Mouse (Mus musculus): ENCODE data around the gene Arhgef3. TPM values are rescaled to one million over a fixed set of nuclear protein-coding genes. Genes with fewer than 3 reads are reported as not detected.

The Arhgef3 gene
- total and polyA plus RNA-seq, 3 experiments: 6.7 to 15.2 (median 11.9) TPM

DNA sequence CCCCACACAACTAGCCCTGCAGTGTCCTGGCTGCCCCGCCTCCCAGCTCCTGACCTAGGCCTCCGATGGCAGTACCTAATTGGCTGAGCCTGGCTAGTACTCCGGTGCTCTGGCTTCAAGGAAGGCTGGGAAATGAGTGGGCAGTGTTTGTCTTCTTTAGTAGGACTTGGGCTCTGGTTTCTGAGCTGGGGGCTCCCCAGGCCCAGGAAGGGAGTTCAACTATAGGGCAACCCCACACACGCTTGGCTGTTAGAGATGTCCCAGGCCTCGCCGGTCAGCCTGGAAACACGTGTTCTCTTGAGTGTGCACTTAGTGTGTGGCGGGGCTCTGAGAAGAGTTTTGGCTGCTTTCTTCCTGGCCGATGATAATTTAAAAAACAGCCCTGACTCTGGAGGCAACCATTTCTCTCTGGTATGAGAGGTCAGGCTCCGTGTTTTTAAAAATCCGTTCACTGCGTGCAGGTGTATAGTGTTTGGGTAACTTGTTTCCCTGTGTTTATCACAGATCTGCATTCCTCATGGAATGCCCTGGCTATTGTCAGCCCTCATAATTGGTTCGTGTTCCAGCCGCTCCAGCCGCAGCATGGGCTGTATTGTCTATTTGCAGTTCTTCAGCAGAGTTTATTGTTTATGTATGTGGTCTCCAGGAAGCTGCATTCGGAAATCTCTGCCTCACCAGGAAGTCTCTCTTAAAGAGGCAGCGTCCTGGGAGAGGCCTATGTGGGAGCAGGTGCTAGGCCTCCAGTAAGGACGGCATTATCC, 115.7 kb downstream of the Arhgef3 start:
- no peak for ATAC-seq (ENCODE audit: extremely low read depth, insufficient number of reproducible peaks, low FRiP score, poor library complexity, severe bottlenecking)
- no peaks in the 10 kb centered on the region for H3K36me3 ChIP-seq (replicated peaks)
- H3K4me1 ChIP-seq (ENCODE audit: insufficient read depth, low read depth, low read length): no peaks in the 10 kb centered on the region
- DNase-seq (ENCODE audit: low spot score): no peak
- no peak overlapping the region for H3K4me3 ChIP-seq (ENCODE audit: low read depth, low read length)
- TF ChIP-seq POLR2AphosphoS5 (IDR thresholded peaks at IDR 0.05; ENCODE audit: insufficient replicate concordance, low read depth, low read length) (no peak), GATA1 (IDR thresholded peaks at IDR 0.05; ENCODE audit: borderline replicate concordance, low read length) (no peak), GATA2 (IDR thresholded peaks at IDR 0.05; ENCODE audit: borderline replicate concordance, low read depth, low read length) (no peak), CTCF (IDR thresholded peaks at IDR 0.05; ENCODE audit: low read depth, low read length) (no peak), TAL1 (conservative IDR thresholded peaks at IDR 0.05; ENCODE audit: low read depth, low read length) (no peak)
- H3K27me3 ChIP-seq (ENCODE audit: insufficient read depth, low read length): no peaks in the 10 kb centered on the region
- H3K9me3 ChIP-seq (replicated peaks): no peaks in the 10 kb centered on the region

DNA sequence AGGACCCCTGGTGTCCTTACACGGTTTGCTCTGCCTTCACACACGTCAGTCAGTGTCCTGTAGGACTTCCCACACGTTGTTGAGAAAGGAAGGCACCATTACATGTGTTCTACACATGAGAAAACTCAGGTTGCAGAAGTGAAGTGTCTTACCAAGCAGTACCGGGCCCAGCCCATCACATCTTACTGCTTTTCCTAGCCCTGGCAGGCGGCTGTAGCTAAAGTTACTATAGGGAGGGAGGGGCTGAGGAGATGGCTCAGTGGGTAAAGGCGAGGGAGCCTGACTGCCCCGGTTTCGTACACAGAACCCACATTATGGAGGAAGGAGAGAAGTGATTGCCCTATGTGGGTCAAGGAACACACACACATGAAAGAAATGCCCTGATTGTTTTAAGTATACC, 116.8 kb downstream of the Arhgef3 start:
- Histone ChIP-seq H3K4me1 (ENCODE audit: insufficient read depth, low read depth, low read length) (no peaks in the 10 kb centered on the region), H3K27me3 (ENCODE audit: insufficient read depth, low read length) (no peaks in the 10 kb centered on the region), H3K4me3 (ENCODE audit: low read depth, low read length) (no peak overlapping the region), H3K9me3 (replicated peaks) (no peaks in the 10 kb centered on the region), H3K36me3 (replicated peaks) (no peaks in the 10 kb centered on the region)
- TF ChIP-seq GATA1 (IDR thresholded peaks at IDR 0.05; ENCODE audit: borderline replicate concordance, low read length): no peak
- no peak for TF ChIP-seq POLR2AphosphoS5 (IDR thresholded peaks at IDR 0.05; ENCODE audit: insufficient replicate concordance, low read depth, low read length)
- no peak for TF ChIP-seq CTCF (IDR thresholded peaks at IDR 0.05; ENCODE audit: low read depth, low read length)
- TF ChIP-seq TAL1 (conservative IDR thresholded peaks at IDR 0.05; ENCODE audit: low read depth, low read length): no peak
- TF ChIP-seq GATA2 (IDR thresholded peaks at IDR 0.05; ENCODE audit: borderline replicate concordance, low read depth, low read length): no peak
- ATAC-seq (ENCODE audit: extremely low read depth, insufficient number of reproducible peaks, low FRiP score, poor library complexity, severe bottlenecking) (no peak), DNase-seq (ENCODE audit: low spot score) (no peak)

DNA sequence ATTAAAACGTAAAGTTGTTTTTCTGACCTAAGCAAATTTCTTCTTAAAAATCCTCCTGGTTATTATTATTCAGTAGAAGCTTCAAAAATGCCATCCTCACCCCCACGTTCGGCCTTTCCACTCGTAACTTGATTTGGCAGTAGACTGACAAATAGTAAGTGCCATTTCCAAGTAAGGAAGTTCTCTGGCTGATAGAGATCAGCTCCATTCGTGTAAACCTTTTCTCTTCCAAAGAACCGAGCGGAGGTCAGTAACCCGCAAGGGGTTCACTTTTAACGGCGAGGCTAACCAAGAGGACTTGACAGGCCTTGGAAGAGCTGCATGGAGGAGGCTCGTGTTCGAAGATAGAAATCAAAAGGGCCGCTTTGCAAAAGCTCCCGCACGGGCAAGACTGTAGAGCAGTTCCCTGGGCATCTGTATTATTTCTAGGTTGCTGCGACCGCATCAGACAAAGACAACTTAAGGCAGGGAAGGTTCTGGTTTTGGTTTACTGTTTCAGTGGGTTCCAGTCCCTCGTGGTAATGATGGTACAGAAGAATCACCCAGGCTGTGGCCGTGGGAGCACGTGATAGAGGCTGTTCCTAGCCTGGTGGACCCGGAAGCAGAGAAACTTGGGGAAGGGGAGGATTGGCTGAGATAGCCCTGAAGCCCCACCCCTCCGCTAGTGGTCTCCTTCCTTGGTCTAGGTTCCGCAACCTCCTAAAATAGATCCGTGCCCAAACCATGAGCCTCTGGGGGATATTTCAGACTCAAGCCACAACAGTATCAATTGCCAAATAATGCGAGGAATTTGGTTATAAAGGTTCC, 117.5 kb downstream of the Arhgef3 start:
- no peaks in the 10 kb centered on the region for H3K36me3 ChIP-seq (replicated peaks)
- DNase-seq (ENCODE audit: low spot score): no peak
- TF ChIP-seq TAL1 (conservative IDR thresholded peaks at IDR 0.05; ENCODE audit: low read depth, low read length) (no peak), GATA2 (IDR thresholded peaks at IDR 0.05; ENCODE audit: borderline replicate concordance, low read depth, low read length) (no peak), CTCF (IDR thresholded peaks at IDR 0.05; ENCODE audit: low read depth, low read length) (no peak), POLR2AphosphoS5 (IDR thresholded peaks at IDR 0.05; ENCODE audit: insufficient replicate concordance, low read depth, low read length) (no peak), GATA1 (IDR thresholded peaks at IDR 0.05; ENCODE audit: borderline replicate concordance, low read length) (no peak)
- no peak for ATAC-seq (ENCODE audit: extremely low read depth, insufficient number of reproducible peaks, low FRiP score, poor library complexity, severe bottlenecking)
- H3K9me3 ChIP-seq (replicated peaks): no peaks in the 10 kb centered on the region
- H3K27me3 ChIP-seq (ENCODE audit: insufficient read depth, low read length): no peaks in the 10 kb centered on the region
- no peaks in the 10 kb centered on the region for H3K4me1 ChIP-seq (ENCODE audit: insufficient read depth, low read depth, low read length)
- H3K4me3 ChIP-seq (ENCODE audit: low read depth, low read length): no peak overlapping the region

DNA sequence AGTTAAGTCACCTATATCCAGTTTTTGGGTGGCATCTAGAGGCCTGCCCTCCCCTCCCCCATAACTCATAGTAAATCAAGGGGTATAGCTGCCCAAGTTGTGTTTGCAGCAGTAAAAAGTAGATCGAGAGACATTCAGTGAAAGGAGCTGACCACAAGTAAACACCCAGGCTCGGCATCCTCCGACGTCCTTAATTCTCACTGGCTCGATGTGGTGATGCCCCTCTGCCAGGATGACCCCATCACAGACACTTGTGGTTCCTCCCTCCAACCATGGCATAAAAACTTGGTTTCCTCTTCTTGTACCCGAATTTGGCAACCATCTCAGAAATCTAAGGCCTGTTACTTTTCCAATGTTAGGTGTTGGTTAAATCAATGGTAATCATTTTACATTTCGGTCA, 118.4 kb downstream of the Arhgef3 start:
- ATAC-seq (ENCODE audit: extremely low read depth, insufficient number of reproducible peaks, low FRiP score, poor library complexity, severe bottlenecking) (no peak), DNase-seq (ENCODE audit: low spot score) (no peak)
- H3K9me3 ChIP-seq (replicated peaks): no peaks in the 10 kb centered on the region
- no peak overlapping the region for H3K4me3 ChIP-seq (ENCODE audit: low read depth, low read length)
- H3K4me1 ChIP-seq (ENCODE audit: insufficient read depth, low read depth, low read length): no peaks in the 10 kb centered on the region
- no peaks in the 10 kb centered on the region for H3K36me3 ChIP-seq (replicated peaks)
- H3K27me3 ChIP-seq (ENCODE audit: insufficient read depth, low read length): peaks cover 4% of the 10 kb centered on the region; the same call in 1 of the 2 replicates
- no peak for TF ChIP-seq GATA1 (IDR thresholded peaks at IDR 0.05; ENCODE audit: borderline replicate concordance, low read length)
- no peak for TF ChIP-seq TAL1 (conservative IDR thresholded peaks at IDR 0.05; ENCODE audit: low read depth, low read length)

DNA sequence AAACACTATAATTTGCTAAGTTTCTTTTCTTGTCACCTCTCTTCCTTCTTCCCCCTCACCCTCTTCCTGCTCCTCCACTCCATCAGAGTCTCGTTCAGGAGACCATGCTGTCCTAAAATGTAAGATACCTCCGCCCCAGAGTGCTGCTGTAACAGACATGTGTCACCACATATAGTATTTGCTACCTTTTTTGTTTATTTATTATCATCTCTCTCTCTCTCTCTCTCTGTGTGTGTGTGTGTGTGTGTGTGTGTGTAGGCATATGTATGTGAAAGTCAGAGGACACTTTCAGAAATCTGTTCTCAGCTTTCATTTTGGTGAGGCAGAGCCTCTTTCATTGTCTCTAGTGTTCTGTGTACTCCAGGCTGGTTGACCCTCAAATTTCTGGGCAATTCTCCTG, 119.0 kb downstream of the Arhgef3 start:
- TF ChIP-seq GATA1 (IDR thresholded peaks at IDR 0.05; ENCODE audit: borderline replicate concordance, low read length): no peak
- TF ChIP-seq CTCF (IDR thresholded peaks at IDR 0.05; ENCODE audit: low read depth, low read length): no peak
- no peak for TF ChIP-seq GATA2 (IDR thresholded peaks at IDR 0.05; ENCODE audit: borderline replicate concordance, low read depth, low read length)
- no peak for TF ChIP-seq POLR2AphosphoS5 (IDR thresholded peaks at IDR 0.05; ENCODE audit: insufficient replicate concordance, low read depth, low read length)
- no peak for TF ChIP-seq TAL1 (conservative IDR thresholded peaks at IDR 0.05; ENCODE audit: low read depth, low read length)
- Histone ChIP-seq H3K4me1 (ENCODE audit: insufficient read depth, low read depth, low read length) (no peaks in the 10 kb centered on the region), H3K4me3 (ENCODE audit: low read depth, low read length) (no peak overlapping the region), H3K27me3 (ENCODE audit: insufficient read depth, low read length) (peaks cover 4% of the 10 kb centered on the region; the same call in 1 of the 2 replicates), H3K36me3 (replicated peaks) (no peaks in the 10 kb centered on the region), H3K9me3 (replicated peaks) (no peaks in the 10 kb centered on the region)
- ATAC-seq (ENCODE audit: extremely low read depth, insufficient number of reproducible peaks, low FRiP score, poor library complexity, severe bottlenecking) (no peak), DNase-seq (ENCODE audit: low spot score) (no peak)

DNA sequence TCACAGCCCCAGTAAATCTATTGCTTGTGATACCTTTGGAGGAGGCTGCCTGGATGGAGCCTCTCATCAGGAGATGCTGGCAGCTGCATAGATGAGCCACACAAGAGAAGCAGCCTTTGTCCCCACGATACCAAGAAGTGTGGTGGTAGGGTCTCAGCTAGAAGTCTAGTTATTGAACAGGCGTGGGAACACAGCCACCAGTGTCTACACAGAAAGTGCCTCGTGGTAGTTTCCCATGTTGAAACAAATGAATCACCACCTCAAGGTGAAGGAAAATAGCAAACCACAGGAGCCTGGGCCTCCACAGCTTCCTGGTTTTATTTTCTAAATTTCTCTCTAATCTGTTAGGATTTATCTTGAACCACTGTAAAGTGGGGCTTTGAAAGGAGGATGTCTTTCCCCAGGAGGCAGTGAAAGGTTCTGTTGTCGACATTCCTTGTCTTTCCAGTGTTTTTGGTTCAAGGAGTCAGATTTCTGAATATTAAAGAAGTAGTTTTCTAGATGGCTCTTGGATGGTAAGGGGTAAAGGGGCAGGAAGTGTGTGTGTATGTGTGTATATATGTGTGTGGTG, 119.7 kb downstream of the Arhgef3 start:
- TF ChIP-seq CTCF (IDR thresholded peaks at IDR 0.05; ENCODE audit: low read depth, low read length) (no peak), GATA1 (IDR thresholded peaks at IDR 0.05; ENCODE audit: borderline replicate concordance, low read length) (no peak), TAL1 (conservative IDR thresholded peaks at IDR 0.05; ENCODE audit: low read depth, low read length) (no peak), POLR2AphosphoS5 (IDR thresholded peaks at IDR 0.05; ENCODE audit: insufficient replicate concordance, low read depth, low read length) (no peak), GATA2 (IDR thresholded peaks at IDR 0.05; ENCODE audit: borderline replicate concordance, low read depth, low read length) (no peak)
- no peaks in the 10 kb centered on the region for H3K4me1 ChIP-seq (ENCODE audit: insufficient read depth, low read depth, low read length)
- DNase-seq (ENCODE audit: low spot score): no peak

More for the DNA sequence above, 119.7 kb downstream of the Arhgef3 start:
- Histone ChIP-seq H3K27me3 (ENCODE audit: insufficient read depth, low read length) (peaks cover 4% of the 10 kb centered on the region; the same call in 1 of the 2 replicates), H3K9me3 (replicated peaks) (no peaks in the 10 kb centered on the region), H3K4me3 (ENCODE audit: low read depth, low read length) (no peak overlapping the region), H3K36me3 (replicated peaks) (no peaks in the 10 kb centered on the region)
- no peak for ATAC-seq (ENCODE audit: extremely low read depth, insufficient number of reproducible peaks, low FRiP score, poor library complexity, severe bottlenecking)

All from G1E (cell line).